Mouse (Mus musculus) intestine, embryonic 15.5 days (tissue): Measurements from ENCODE around the gene Mtfr1l. TPM values are rescaled to one million over a fixed set of nuclear protein-coding genes. Genes with fewer than 3 reads are reported as not detected.

Experiments
- ATAC-seq: fragments of 200-750 bp; cut with Nextera tagmentation; 2 replicates; pipeline ENCODE4 v1.8.0; 2017; ENCODE audit warnings: moderate TSS enrichment, moderate library complexity
- H3K27ac ChIP-seq: fragments of 300-500 bp; sonication (generic); 2 replicates; pipeline ENCODE4 v1.5.1; 2015; ENCODE audit warnings: mild to moderate bottlenecking, inconsistent platforms
- H3K27me3 ChIP-seq: fragments of 300-500 bp; sonication (generic); replicated peaks from 2 replicates; pipeline ENCODE4 v1.6.1; 2015; ENCODE audit warnings: inconsistent platforms
- H3K36me3 ChIP-seq: fragments of 300-500 bp; sonication (generic); 2 replicates; pipeline ENCODE4 v1.6.1; 2015; ENCODE audit warnings: inconsistent platforms
- H3K4me1 ChIP-seq: fragments of 300-500 bp; sonication (generic); replicated peaks from 2 replicates; pipeline ENCODE4 v1.6.1; 2015; ENCODE audit warnings: inconsistent platforms
- H3K4me2 ChIP-seq: fragments of 300-500 bp; sonication (generic); replicated peaks from 2 replicates; pipeline ENCODE4 v1.6.1; 2015; ENCODE audit warnings: mild to moderate bottlenecking, inconsistent platforms
- H3K4me3 ChIP-seq: fragments of 300-500 bp; sonication (generic); replicated peaks from 2 replicates; pipeline ENCODE4 v1.5.1; 2015; ENCODE audit warnings: inconsistent platforms
- H3K9ac ChIP-seq: fragments of 300-500 bp; sonication (generic); 2 replicates; pipeline ENCODE4 v1.6.1; 2015; ENCODE audit warnings: inconsistent platforms
- H3K9me3 ChIP-seq: fragments of 300-500 bp; sonication (generic); 2 replicates; pipeline ENCODE4 v1.6.1; 2016; ENCODE audit warnings: inconsistent platforms
- WGBS: fragments of 180-500 bp; shearing (Covaris S2); methylation state at CpG from one replicate; pipeline ENCODE4 v1.1.7; 2015; 5-methylcytosine and 5-hydroxymethylcytosine counted together
- polyA plus RNA-seq: library from polyadenylated mRNA; unstranded; fragments of >200 nt; fragmentation: Nextera tagmentation; extraction: Ambion mirVana; gene quantifications from 2 replicates; pipeline ENCODE4 v1.2.1, GENCODE M21; 2015

The Mtfr1l gene
- polyA plus RNA-seq, 1 experiment from 2014 or later, result 96.4 TPM

DNA sequence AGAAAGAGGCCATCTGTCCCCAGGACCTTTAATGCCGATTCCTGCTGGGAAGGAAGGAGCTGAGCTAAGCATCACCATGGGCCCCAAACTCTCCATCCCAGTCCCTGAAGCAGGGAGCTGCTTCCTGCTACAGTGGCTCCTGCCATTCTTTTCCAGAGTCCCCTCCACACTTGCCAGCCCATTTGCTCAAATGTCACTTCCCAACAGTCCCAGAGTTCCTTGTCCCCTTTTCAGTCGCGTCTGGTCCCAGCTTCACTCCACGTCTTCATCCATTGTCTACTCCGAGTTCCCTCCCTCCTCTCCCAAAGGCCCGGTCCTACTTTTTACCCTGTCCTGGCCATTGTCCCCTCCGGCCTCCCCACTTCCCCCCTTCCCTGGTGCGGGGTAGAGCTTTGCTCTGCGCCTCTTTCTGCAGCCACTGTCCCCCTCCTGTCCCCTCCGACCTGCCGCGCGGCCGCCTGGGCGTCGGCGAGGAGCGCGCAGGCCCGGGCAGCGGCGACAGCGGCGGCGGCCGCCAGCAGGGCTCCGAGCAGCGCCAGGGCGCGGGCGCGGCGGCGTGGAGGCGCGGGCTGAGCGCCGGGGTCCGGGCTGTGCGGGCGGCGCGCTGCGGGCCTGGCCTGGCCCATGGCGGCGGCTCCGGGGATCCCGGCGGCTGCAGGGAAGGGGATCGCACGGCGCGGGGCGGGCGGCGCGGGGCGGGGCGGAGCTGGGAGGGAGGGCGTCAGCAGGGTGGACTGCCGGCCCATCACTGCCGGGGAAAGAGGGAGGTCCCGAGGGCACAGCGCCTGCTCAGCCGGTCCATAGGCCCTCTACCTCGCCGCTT is 16.5 kb upstream of the Mtfr1l start, which contains the start of gene Selenon:
Selenon (minus strand) TSS at position 673 of the 823 bp plus-strand sequence.
- Histone ChIP-seq H3K9ac (peak within 1 kb of the TSS; percentile 92), H3K4me1 (peaks cover 19% of the 10 kb centered on the region), H3K27ac (peak within 1 kb of the TSS; percentile 79), H3K9me3 (no peaks in the 10 kb centered on the region), H3K4me2 (peak within 1 kb of the TSS; percentile 84), H3K4me3 (peak within 1 kb of the TSS; percentile 71), H3K27me3 (no peaks in the 10 kb centered on the region), H3K36me3 (peaks cover 16% of the 10 kb centered on the region)
- under 1% methylated on average over 46 of the region's 67 CpGs for WGBS
- peak; percentile 92 for ATAC-seq

DNA sequence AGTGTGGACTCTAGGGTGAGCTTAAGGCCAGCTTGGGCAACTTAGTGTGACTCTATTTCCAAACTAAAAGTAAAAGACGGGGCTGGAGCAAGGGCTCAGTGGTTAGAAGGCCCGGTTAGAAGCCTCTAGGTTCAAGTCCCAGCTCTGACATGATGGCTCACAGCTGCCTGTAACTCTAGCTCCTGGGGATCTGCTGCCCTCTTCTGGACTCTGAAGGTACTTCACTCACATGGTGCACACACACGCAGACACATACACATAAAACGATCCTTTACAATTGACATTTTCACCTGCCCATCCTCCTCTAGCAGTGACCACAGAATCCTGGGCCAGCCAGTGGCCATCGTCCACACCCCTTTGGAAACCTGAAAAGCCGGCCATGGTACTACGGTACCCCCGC is 14.7 kb upstream of the Mtfr1l start:
- H3K4me3 ChIP-seq, result no peak overlapping the region
- H3K9ac ChIP-seq, result no peak overlapping the region
- 97% methylated on average over 8 of the region's 8 CpGs for WGBS
- no peak for ATAC-seq
- H3K4me2 ChIP-seq, result no peak overlapping the region
- H3K4me1 ChIP-seq, result peaks cover 19% of the 10 kb centered on the region
- H3K9me3 ChIP-seq, result no peaks in the 10 kb centered on the region
- no peaks in the 10 kb centered on the region for H3K27me3 ChIP-seq
- peaks cover 16% of the 10 kb centered on the region for H3K36me3 ChIP-seq
- no peak overlapping the region for H3K27ac ChIP-seq

DNA sequence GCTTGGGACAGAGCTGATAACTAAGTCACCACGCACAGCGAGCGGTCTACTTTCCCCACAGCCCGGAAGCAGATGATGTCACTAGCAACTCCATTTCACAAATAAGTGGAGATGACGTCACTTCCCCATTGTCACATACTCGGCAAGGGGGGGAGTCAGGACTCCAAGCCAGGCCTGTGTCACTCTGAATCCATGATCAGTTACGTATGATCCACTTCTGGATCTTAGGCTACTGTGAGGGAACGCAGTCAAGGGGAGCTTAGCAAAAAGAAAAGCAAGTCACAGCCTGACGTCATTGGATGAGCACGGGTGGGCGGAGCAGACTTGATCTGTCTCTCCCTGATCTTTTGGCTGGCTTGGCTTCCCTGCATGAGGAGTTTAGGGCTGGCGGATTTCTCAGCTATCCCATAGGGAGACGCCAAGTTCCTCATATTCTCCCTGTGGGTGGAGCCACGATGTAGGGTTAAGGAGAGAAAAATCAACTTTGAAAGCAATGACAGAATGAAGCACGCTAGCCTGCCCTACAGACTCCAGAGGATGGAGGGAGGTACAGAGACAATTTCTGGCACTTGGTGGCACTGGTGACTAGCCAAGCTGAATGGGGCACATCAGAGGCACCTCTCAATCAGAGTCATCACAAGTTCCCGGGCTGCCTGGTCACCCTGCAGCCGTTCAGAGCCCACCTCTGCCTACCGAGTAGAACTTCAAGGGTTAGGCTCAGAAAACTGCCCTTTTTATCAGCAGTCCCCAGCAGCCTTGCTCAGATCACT is 13.2 kb upstream of the Mtfr1l start:
- no peak overlapping the region for H3K27ac ChIP-seq
- WGBS, result 67% methylated on average over 18 of the region's 18 CpGs
- no peaks in the 10 kb centered on the region for H3K27me3 ChIP-seq
- no peaks in the 10 kb centered on the region for H3K9me3 ChIP-seq
- H3K4me1 ChIP-seq, result peaks cover 19% of the 10 kb centered on the region
- H3K9ac ChIP-seq, result no peak overlapping the region
- no peak overlapping the region for H3K4me2 ChIP-seq
- no peak for ATAC-seq
- H3K36me3 ChIP-seq, result peaks cover 16% of the 10 kb centered on the region
- no peak overlapping the region for H3K4me3 ChIP-seq

DNA sequence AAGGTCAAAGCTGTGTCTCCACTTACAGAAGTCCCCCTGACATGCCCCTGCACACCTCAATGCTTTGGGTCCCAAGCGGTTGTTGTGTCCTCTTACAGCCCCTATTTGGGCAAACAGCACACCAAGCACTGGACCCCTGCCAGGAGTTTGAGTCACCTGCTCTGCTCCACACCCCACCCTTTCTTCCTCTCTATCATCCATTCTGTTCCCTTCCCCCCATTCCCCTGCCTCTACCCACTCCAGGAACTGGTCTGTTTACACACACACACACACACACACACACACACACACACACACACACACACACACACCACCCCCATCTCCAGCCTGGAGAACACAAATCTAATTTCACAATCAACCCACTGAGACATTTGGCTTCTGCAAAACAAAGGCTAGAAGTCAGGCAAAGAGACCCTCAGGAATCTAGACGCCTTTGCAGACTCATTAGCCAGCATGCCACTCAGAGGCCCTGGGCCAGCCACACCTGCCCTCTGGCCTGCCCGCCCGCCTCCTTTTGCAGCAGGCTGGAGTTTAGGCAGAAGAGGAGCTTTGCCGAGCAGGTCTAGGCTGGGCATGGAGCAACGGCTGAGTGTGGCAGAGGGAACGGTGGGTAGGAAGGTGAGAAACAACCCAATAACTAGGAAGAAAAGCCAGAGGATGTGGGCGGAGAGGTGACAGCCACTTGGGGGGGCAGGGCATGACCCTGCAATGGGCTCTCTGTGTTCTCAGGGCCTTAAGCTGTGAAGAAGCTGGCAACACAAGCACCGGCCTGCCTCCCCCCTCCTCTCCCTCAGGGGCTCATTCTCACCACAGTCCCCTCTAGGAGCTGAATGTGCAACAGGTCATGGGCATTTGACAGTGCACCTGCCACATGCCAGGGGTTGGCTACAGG is 11.9 kb upstream of the Mtfr1l start:
- Histone ChIP-seq H3K4me2 (0 out of 2 replicates have a peak overlapping the region, but pooled peaks have one; percentile 1), H3K27ac (0 out of 2 replicates have a peak overlapping the region, but pooled peaks have one; percentile 3), H3K9ac (no peak overlapping the region), H3K27me3 (no peaks in the 10 kb centered on the region), H3K36me3 (peaks cover 18% of the 10 kb centered on the region), H3K4me3 (no peak overlapping the region), H3K9me3 (no peaks in the 10 kb centered on the region), H3K4me1 (peaks cover 16% of the 10 kb centered on the region)
- no peak for ATAC-seq
- 55% methylated on average over 9 of the region's 9 CpGs for WGBS

DNA sequence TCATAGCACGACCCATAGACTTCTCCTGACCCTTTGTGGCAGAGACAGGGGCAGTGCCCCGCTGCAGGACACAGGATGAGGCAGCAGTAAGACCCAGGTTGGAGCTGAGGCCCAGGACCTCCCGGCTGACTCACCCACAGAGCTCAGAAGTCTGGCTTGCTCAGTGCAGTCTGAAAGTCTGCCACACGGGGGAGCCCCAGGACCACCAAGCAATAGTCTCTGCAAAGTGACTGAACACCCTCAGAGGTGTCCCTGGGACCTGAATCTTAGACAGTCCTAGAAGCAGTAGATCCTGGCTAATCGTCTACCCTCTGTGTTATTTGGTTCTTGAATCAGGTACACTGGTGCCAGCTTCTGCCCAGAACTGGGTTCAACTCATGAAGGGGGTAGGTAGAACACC is 8.1 kb upstream of the Mtfr1l start:
- WGBS, result 4% methylated on average over 5 of the region's 5 CpGs
- Histone ChIP-seq H3K4me3 (no peak overlapping the region), H3K27me3 (no peaks in the 10 kb centered on the region), H3K9ac (no peak overlapping the region), H3K4me1 (peaks cover 10% of the 10 kb centered on the region), H3K36me3 (peaks cover 16% of the 10 kb centered on the region), H3K4me2 (no peak overlapping the region), H3K27ac (no peak overlapping the region), H3K9me3 (no peaks in the 10 kb centered on the region)
- peak; percentile 73 for ATAC-seq

DNA sequence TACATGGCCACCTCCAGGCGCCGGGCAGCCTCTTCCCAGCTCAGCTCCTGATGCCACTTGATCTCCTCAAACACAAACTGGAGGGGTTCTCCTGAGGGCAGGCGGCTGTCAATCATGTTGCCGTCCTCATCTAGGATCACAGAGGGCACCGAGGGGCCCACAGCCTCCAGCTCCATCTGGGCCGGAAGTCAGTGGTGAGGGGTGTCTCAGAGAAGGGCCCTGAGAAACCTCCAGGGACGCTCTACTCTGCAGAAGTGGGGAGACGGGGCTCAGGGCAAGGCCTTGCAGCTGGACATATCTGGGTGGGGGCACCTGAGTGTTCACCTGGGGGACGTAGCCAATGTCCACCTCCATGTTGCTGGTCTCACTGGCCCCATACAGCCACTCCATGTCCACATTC is 7.5 kb upstream of the Mtfr1l start:
- Histone ChIP-seq H3K4me1 (peaks cover 7% of the 10 kb centered on the region), H3K36me3 (peaks cover 16% of the 10 kb centered on the region)
- 91% methylated on average over 9 of the region's 9 CpGs for WGBS

DNA sequence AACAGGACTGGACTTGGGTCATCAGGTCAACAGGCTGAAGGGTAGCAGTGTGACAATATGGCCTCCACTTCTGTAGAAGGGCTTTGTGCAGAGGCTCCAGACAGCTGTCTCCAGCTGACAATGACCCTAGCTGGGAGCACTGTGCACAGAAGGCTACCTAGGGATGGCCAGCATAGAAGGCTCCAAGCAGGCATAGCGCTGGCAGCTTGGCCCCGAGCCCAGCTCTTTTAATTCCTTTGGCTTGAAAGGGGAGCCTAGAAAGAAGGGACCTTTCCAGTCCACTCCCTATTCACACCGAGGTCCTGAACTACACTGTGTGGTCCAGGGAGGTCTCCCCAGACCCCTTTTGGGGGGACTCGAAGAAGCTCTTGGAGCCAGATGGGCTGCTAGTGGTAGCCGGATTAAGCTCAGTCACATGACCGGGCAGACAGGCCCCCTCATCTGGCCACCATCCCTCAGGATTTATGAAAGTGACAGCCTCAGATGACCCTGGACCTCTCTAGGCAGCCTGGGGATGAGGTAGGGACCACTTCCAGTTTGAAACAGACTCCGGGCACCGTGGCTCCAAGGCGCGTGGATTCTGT is 3.9 kb upstream of the Mtfr1l start:
- ATAC-seq, result no peak

More for the DNA sequence above, 7.5 kb upstream of the Mtfr1l start:
- Histone ChIP-seq H3K9ac (no peak overlapping the region), H3K9me3 (no peaks in the 10 kb centered on the region), H3K27ac (no peak overlapping the region), H3K4me3 (no peak overlapping the region), H3K4me2 (no peak overlapping the region), H3K27me3 (no peaks in the 10 kb centered on the region)
- peak; percentile 4; the same call in 1 of the 2 replicates for ATAC-seq

DNA sequence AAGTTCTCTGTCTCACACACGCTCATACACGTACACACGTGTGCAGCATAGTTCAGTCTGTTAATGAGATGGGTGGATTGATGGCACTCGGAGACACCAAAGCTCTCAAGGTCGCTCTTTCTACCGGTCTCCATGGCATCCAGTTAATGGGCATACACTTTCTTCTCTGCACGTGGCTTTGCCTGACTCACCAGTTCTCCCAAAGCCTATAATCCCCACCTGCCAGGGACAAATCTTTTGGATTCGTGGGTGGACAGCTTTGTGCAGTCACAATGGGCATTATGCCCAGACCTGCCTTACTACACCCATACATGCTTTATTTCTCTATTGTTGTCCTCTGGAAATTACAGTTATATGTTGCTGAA is 582 bp upstream of the Mtfr1l start:
- 7% methylated on average over 8 of the region's 8 CpGs for WGBS
- ATAC-seq, result peak; percentile 14; the same call in 1 of the 2 replicates

More for the DNA sequence above, 3.9 kb upstream of the Mtfr1l start:
- Histone ChIP-seq H3K4me1 (peaks cover 6% of the 10 kb centered on the region), H3K4me2 (no peak overlapping the region), H3K27ac (no peak overlapping the region), H3K36me3 (peaks cover 13% of the 10 kb centered on the region), H3K27me3 (no peaks in the 10 kb centered on the region), H3K4me3 (no peak overlapping the region), H3K9ac (no peak overlapping the region), H3K9me3 (no peaks in the 10 kb centered on the region)
- 83% methylated on average over 10 of the region's 10 CpGs for WGBS

DNA sequence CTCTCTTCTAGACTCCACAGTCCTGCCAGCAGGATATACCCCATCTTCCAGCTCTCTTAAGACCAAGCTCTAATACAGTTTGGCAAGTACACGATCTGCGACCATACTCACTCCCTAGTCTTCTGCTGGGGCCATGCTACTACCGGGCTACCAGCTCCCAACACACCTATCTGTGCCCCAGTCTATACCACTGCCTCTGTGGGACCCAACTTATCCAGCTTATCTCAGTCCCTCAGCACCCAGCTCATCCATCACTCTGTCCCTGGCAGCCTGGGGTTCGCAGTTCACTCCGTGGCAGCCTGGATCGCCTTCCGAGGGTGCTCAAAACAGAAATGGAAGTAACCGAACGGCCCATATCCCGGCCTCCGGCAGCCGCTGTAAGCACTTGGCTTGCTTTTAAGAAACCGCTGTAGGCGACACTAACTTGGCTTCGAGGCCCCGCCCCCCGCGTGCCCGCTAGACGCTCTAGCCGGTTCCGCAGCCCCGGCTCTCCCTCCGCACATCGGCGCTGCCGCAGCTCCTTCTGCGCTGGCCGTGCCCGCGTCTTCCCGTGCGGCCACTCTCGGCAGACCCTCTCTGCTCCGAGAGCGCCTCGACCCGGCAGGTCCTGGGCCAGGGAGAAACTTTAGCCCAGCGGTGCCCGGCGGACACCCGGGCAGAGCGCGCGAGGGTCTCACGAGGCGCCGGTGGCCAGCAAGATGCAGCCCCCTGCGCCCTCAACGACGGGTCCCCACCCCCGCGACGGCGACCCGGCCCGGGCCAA is 882 bp downstream of the Mtfr1l start:
- H3K27ac ChIP-seq, result peak overlapping the region; percentile 79
- peaks cover 14% of the 10 kb centered on the region for H3K36me3 ChIP-seq
- no peaks in the 10 kb centered on the region for H3K27me3 ChIP-seq
- H3K9me3 ChIP-seq, result no peaks in the 10 kb centered on the region
- WGBS, result under 1% methylated on average over 57 of the region's 57 CpGs
- H3K4me1 ChIP-seq, result peaks cover 13% of the 10 kb centered on the region
- ATAC-seq, result peak; percentile 22
- peak overlapping the region; percentile 98 for H3K4me3 ChIP-seq
- peak overlapping the region; percentile 79 for H3K4me2 ChIP-seq
- peak overlapping the region; percentile 81 for H3K9ac ChIP-seq

More for the DNA sequence above, 582 bp upstream of the Mtfr1l start:
- H3K9me3 ChIP-seq, result no peaks in the 10 kb centered on the region
- H3K9ac ChIP-seq, result peak overlapping the region; percentile 49
- H3K4me1 ChIP-seq, result peaks cover 13% of the 10 kb centered on the region
- H3K36me3 ChIP-seq, result peaks cover 4% of the 10 kb centered on the region; the same call in 1 of the 2 replicates
- H3K27me3 ChIP-seq, result no peaks in the 10 kb centered on the region
- H3K4me3 ChIP-seq, result peak overlapping the region; percentile 98
- H3K27ac ChIP-seq, result peak overlapping the region; percentile 75
- H3K4me2 ChIP-seq, result peak overlapping the region; percentile 79

DNA sequence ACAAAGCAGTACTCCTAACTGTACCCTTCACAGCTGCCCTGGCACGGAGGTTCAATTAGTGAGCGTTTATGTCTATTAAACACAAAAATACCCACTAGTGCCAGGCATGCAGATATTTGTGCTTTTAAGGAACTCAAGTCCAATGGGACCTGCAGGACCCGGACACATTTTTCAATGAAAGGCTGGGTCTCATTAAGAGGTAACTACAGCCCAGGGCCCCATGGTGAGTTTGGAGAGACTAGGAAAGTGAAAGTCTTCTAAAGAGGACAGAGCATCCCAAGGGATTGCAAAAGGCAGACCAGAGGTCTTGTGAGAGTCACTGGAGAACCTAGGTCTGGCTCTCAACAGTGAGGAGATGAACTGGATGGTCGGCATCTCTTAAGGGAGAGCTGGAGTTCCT is 1.8 kb downstream of the Mtfr1l start:
- peaks cover 13% of the 10 kb centered on the region for H3K4me1 ChIP-seq
- 84% methylated on average over 4 of the region's 4 CpGs for WGBS
- no peak overlapping the region; the same call in 1 of the 2 replicates for H3K4me3 ChIP-seq
- H3K9me3 ChIP-seq, result no peaks in the 10 kb centered on the region
- no peak overlapping the region for H3K27ac ChIP-seq
- peaks cover 18% of the 10 kb centered on the region for H3K36me3 ChIP-seq
- ATAC-seq, result no peak
- H3K4me2 ChIP-seq, result peak overlapping the region; percentile 79
- 0 out of 2 replicates have a peak overlapping the region, but pooled peaks have one; percentile 81 for H3K9ac ChIP-seq
- H3K27me3 ChIP-seq, result no peaks in the 10 kb centered on the region

DNA sequence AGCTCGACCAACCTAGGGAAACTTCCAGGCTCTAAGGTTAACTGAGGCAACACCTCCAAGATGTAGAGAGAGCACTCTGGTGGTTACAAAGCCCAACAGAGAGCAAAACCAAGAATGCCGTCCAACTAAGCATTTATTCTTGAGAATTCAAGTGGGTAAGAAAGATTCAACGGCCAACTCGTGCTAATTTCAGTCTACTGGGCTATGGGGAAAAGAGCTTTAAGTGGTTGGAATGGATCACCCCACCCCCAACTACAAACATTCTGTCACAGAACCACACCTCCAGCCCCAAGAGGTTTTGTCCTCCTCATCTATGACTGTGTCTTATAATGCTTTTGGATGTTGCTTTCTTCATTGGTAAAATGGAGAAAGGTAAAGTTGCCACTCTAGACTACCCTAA is 2.3 kb downstream of the Mtfr1l start:
- 82% methylated on average over 4 of the region's 4 CpGs for WGBS
- no peak overlapping the region for H3K27ac ChIP-seq
- no peak overlapping the region for H3K9ac ChIP-seq
- peaks cover 13% of the 10 kb centered on the region for H3K4me1 ChIP-seq
- no peak overlapping the region for H3K4me3 ChIP-seq
- H3K36me3 ChIP-seq, result peaks cover 18% of the 10 kb centered on the region
- H3K4me2 ChIP-seq, result no peak overlapping the region
- no peaks in the 10 kb centered on the region for H3K27me3 ChIP-seq
- no peak for ATAC-seq
- no peaks in the 10 kb centered on the region for H3K9me3 ChIP-seq
